Mouse (Mus musculus): ENCODE data around the gene Ncoa7. TPM values are rescaled to one million over a fixed set of nuclear protein-coding genes. Genes with fewer than 3 reads are reported as not detected.
A peak's percentile ranks its signal among the peaks of the same experiment; 100 is the strongest.

Gene Ncoa7
- polyA plus RNA-seq, 1 experiment from 2014 or later, result 25.4 TPM

DNA sequence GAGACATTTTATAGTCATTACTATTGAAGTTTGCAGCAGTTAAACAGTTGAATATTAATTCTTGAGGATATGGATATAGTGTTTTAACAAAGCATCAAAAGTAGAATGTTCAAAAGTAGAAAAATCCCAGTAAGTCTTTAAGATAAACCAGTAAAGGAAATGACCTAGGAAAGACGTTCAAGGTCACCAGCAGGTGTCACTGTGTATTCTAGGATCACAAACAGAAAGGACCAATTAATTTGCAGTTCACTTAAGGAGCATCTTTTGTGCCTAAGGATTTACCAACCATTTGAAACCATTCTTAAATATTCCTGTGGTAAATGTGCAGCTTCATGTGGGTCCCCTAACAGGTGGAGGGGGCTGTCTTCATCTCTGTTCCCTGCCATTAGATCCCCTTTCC is 35.1 kb upstream of the Ncoa7 start:
- Histone ChIP-seq H3K4me2 (ENCODE audit: low read length) (no peak overlapping the region), H3K9ac (ENCODE audit: low read depth, low read length) (no peak overlapping the region), H3K27me3 (ENCODE audit: control insufficient read depth, insufficient read depth, low read depth, low read length) (peaks cover 1% of the 10 kb centered on the region), H3K27ac (ENCODE audit: low read length) (no peak overlapping the region), H3K9me3 (replicated peaks; ENCODE audit: control insufficient read depth, low read length, poor library complexity, severe bottlenecking) (no peaks in the 10 kb centered on the region), H3K36me3 (ENCODE audit: control insufficient read depth, insufficient read depth, low read length) (no peaks in the 10 kb centered on the region), H3K4me3 (ENCODE audit: low read depth, low read length) (no peak overlapping the region), H3K4me1 (ENCODE audit: control insufficient read depth, insufficient read depth, low read length) (peaks cover 2% of the 10 kb centered on the region; the same call in 1 of the 2 replicates)
- no peak for ATAC-seq
- 12% methylated on average over 1 of the region's 1 CpGs for WGBS

- no peaks in the 10 kb centered on the region for H3K36me3 ChIP-seq (ENCODE audit: control insufficient read depth, insufficient read depth, low read length)
- H3K4me2 ChIP-seq (ENCODE audit: low read length), result no peak overlapping the region
- 0% methylated on average over 1 of the region's 1 CpGs for WGBS
- H3K4me3 ChIP-seq (ENCODE audit: low read depth, low read length), result no peak overlapping the region
- no peaks in the 10 kb centered on the region; the same call in 1 of the 2 replicates for H3K9me3 ChIP-seq (replicated peaks; ENCODE audit: control insufficient read depth, low read length, poor library complexity, severe bottlenecking)
- H3K27ac ChIP-seq (ENCODE audit: low read length), result no peak overlapping the region
- H3K27me3 ChIP-seq (ENCODE audit: control insufficient read depth, insufficient read depth, low read depth, low read length), result no peaks in the 10 kb centered on the region
- peak; percentile 76; the same call in 1 of the 2 replicates for ATAC-seq
- no peak overlapping the region for H3K9ac ChIP-seq (ENCODE audit: low read depth, low read length)
- H3K4me1 ChIP-seq (ENCODE audit: control insufficient read depth, insufficient read depth, low read length), result no peaks in the 10 kb centered on the region
Observed at GRCm38 (mm10) chr10:30825049-30825448, 21.9 kb upstream of the Ncoa7 start.

- Histone ChIP-seq H3K27ac (ENCODE audit: low read length) (peak overlapping the region; percentile 60; the same call in 1 of the 2 replicates), H3K27me3 (ENCODE audit: control insufficient read depth, insufficient read depth, low read depth, low read length) (no peaks in the 10 kb centered on the region), H3K9me3 (replicated peaks; ENCODE audit: control insufficient read depth, low read length, poor library complexity, severe bottlenecking) (no peaks in the 10 kb centered on the region), H3K4me3 (ENCODE audit: low read depth, low read length) (peak overlapping the region; percentile 50), H3K9ac (ENCODE audit: low read depth, low read length) (peak overlapping the region; percentile 66), H3K4me2 (ENCODE audit: low read length) (peak overlapping the region; percentile 51), H3K4me1 (ENCODE audit: control insufficient read depth, insufficient read depth, low read length) (no peaks in the 10 kb centered on the region), H3K36me3 (ENCODE audit: control insufficient read depth, insufficient read depth, low read length) (no peaks in the 10 kb centered on the region)
- ATAC-seq, result peak; percentile 98
- 3% methylated on average over 11 of the region's 11 CpGs for WGBS
Observed at GRCm38 (mm10) chr10:30810967-30811293, 7.8 kb upstream of the Ncoa7 start.

- Histone ChIP-seq H3K4me1 (ENCODE audit: control insufficient read depth, insufficient read depth, low read length) (no peaks in the 10 kb centered on the region), H3K27me3 (ENCODE audit: control insufficient read depth, insufficient read depth, low read depth, low read length) (no peaks in the 10 kb centered on the region), H3K4me2 (ENCODE audit: low read length) (peak overlapping the region; percentile 51), H3K4me3 (ENCODE audit: low read depth, low read length) (peak overlapping the region; percentile 50), H3K27ac (ENCODE audit: low read length) (peak overlapping the region; percentile 60; the same call in 1 of the 2 replicates), H3K36me3 (ENCODE audit: control insufficient read depth, insufficient read depth, low read length) (no peaks in the 10 kb centered on the region), H3K9ac (ENCODE audit: low read depth, low read length) (peak overlapping the region; percentile 66), H3K9me3 (replicated peaks; ENCODE audit: control insufficient read depth, low read length, poor library complexity, severe bottlenecking) (no peaks in the 10 kb centered on the region)
- 42% methylated on average over 9 of the region's 9 CpGs for WGBS
- peak; percentile 83 for ATAC-seq
Observed at GRCm38 (mm10) chr10:30810247-30810966, 7.3 kb upstream of the Ncoa7 start.

DNA sequence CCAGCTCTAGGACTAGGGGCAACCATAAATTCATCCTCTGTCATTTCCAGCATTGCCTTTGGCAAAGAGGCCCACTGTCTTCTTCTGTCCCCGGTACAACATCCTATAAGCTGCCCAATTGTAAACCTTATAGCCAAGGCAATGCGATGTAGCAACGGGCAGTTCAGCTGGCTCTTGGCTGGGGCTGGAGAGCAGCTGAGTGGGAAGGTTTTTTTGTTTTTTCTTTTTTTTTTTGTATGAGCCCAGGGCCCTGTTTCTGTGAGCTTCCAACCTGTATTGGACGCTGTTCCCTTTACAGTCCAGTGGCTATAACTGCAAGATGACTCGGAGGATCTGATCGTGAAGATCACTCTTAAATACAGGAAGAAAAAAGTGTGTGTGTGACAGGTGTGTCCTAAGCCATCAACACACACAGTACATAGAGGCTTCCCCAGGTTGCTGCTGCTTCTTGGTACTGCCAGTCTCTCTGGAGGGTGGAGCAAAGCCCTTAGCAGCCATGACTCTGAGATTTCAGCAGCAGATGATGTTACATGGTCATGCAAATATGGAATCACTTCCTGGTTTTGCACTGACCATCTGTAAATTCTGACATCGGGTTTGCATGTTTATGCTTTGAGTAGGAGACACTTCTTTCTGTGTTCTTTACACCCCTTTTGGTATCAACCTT is 594 bp upstream of the Ncoa7 start:
- WGBS, result 33% methylated on average over 7 of the region's 7 CpGs

DNA sequence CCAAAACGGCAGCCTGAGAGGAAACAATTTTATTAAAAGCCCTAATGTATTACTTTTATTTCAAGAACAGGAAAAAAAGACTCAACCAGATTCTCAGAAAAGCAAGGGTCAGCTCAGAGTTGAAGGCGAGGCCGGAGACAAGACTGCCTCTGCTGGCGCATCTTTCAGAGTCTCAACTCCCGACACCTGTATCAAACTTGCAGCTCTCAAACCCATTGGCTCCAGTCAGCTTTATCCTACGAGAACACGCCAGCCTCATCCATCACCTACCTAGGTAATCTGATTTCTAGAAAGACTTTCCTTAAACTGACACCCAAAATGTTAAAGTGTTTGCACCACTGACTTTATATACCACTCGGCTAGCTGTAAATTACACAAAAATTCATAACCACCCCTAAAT is 1.1 kb downstream of the Ncoa7 start:
- Histone ChIP-seq H3K9me3 (replicated peaks; ENCODE audit: control insufficient read depth, low read length, poor library complexity, severe bottlenecking) (no peaks in the 10 kb centered on the region), H3K4me2 (ENCODE audit: low read length) (peak overlapping the region; percentile 61), H3K36me3 (ENCODE audit: control insufficient read depth, insufficient read depth, low read length) (no peaks in the 10 kb centered on the region), H3K9ac (ENCODE audit: low read depth, low read length) (peak overlapping the region; percentile 99), H3K4me1 (ENCODE audit: control insufficient read depth, insufficient read depth, low read length) (peaks cover 8% of the 10 kb centered on the region), H3K27me3 (ENCODE audit: control insufficient read depth, insufficient read depth, low read depth, low read length) (no peaks in the 10 kb centered on the region), H3K27ac (ENCODE audit: low read length) (peak overlapping the region; percentile 99), H3K4me3 (ENCODE audit: low read depth, low read length) (peak overlapping the region; percentile 93)
- 4% methylated on average over 8 of the region's 8 CpGs for WGBS
- peak; percentile 46; the same call in 1 of the 2 replicates for ATAC-seq

More for the DNA sequence above, 594 bp upstream of the Ncoa7 start:
- Histone ChIP-seq H3K36me3 (ENCODE audit: control insufficient read depth, insufficient read depth, low read length) (no peaks in the 10 kb centered on the region), H3K4me3 (ENCODE audit: low read depth, low read length) (peak overlapping the region; percentile 93), H3K9ac (ENCODE audit: low read depth, low read length) (peak overlapping the region; percentile 99), H3K27me3 (ENCODE audit: control insufficient read depth, insufficient read depth, low read depth, low read length) (no peaks in the 10 kb centered on the region), H3K4me2 (ENCODE audit: low read length) (peak overlapping the region; percentile 61), H3K9me3 (replicated peaks; ENCODE audit: control insufficient read depth, low read length, poor library complexity, severe bottlenecking) (no peaks in the 10 kb centered on the region), H3K27ac (ENCODE audit: low read length) (peak overlapping the region; percentile 99), H3K4me1 (ENCODE audit: control insufficient read depth, insufficient read depth, low read length) (peaks cover 8% of the 10 kb centered on the region)
- ATAC-seq, result peak; percentile 25

- Histone ChIP-seq H3K27me3 (ENCODE audit: control insufficient read depth, insufficient read depth, low read depth, low read length) (no peaks in the 10 kb centered on the region), H3K9ac (ENCODE audit: low read depth, low read length) (no peak overlapping the region), H3K9me3 (replicated peaks; ENCODE audit: control insufficient read depth, low read length, poor library complexity, severe bottlenecking) (peaks cover 6% of the 10 kb centered on the region; the same call in 1 of the 2 replicates), H3K36me3 (ENCODE audit: control insufficient read depth, insufficient read depth, low read length) (0 out of 2 replicates have a peak, but pooled peaks cover 5% of the 10 kb centered on the region), H3K4me3 (ENCODE audit: low read depth, low read length) (no peak overlapping the region), H3K4me1 (ENCODE audit: control insufficient read depth, insufficient read depth, low read length) (peaks cover 8% of the 10 kb centered on the region), H3K4me2 (ENCODE audit: low read length) (no peak overlapping the region), H3K27ac (ENCODE audit: low read length) (no peak overlapping the region)
- ATAC-seq, result no peak
- WGBS, result 94% methylated on average over 2 of the region's 2 CpGs
Observed at GRCm38 (mm10) chr10:30799713-30800450, 3.2 kb downstream of the Ncoa7 start.

- no peak overlapping the region for H3K4me2 ChIP-seq (ENCODE audit: low read length)
- no peak overlapping the region for H3K27ac ChIP-seq (ENCODE audit: low read length)
- no peaks in the 10 kb centered on the region for H3K4me1 ChIP-seq (ENCODE audit: control insufficient read depth, insufficient read depth, low read length)
- H3K9ac ChIP-seq (ENCODE audit: low read depth, low read length), result no peak overlapping the region
- H3K27me3 ChIP-seq (ENCODE audit: control insufficient read depth, insufficient read depth, low read depth, low read length), result no peaks in the 10 kb centered on the region
- peaks cover 11% of the 10 kb centered on the region; the same call in 1 of the 2 replicates for H3K36me3 ChIP-seq (ENCODE audit: control insufficient read depth, insufficient read depth, low read length)
- 90% methylated on average over 5 of the region's 5 CpGs for WGBS
- H3K4me3 ChIP-seq (ENCODE audit: low read depth, low read length), result no peak overlapping the region
- H3K9me3 ChIP-seq (replicated peaks; ENCODE audit: control insufficient read depth, low read length, poor library complexity, severe bottlenecking), result peaks cover 9% of the 10 kb centered on the region
- ATAC-seq, result no peak
Observed at GRCm38 (mm10) chr10:30796469-30797261, 6.5 kb downstream of the Ncoa7 start.
